10 mouse cellular contexts compared by ENCODE assay signal in the genomic region with DNA sequence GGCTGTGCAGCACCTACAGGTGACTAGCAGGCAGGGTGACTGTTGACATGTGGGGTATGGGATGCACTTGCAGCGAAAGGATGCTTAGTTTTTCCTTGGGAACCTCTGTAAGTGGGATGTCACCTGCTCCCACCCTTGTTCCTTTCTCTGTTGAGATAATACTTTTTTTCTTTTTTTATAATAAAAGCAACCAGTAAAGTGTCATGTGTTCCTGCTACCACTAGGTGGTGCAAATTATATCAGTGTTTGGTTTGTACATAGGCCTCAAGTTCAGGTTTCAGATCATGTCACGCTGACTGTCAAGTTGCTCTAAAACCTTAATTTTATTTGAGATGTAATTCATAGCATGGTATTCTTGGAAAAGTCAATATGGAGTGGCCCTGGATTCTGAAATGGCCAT. TPM values are rescaled to one million over a fixed set of nuclear protein-coding genes. Genes with fewer than 3 reads are reported as not detected.
A peak's percentile ranks its signal among the peaks of the same experiment; 100 is the strongest.
DNase-seq lines count a peak whose midpoint lies in the region; ATAC-seq lines count a peak whose summit lies in the region.
"Had no signal": no experiment of that assay in that cellular context is flagged by ENCODE, and none has a peak within 500 bp of the region (broad histone marks: within the 10 kb centered on the region; RNA-seq: fewer than 3 reads in every experiment).

No protein-coding gene starts in this region.

- no peak for ATAC-seq in cerebellum, adult (ENCODE audit: insufficient number of reproducible peaks, low FRiP score, low TSS enrichment)
- ATAC-seq in liver, embryonic 12.5 days = 0 out of 2 replicates have a peak, but pooled peaks have one; percentile 52
- ATAC-seq in common myeloid progenitor, adult 5-6 weeks (replicated peaks; ENCODE audit: low read depth, poor library complexity, severe bottlenecking) = peak; percentile 88

- H3K9me3 ChIP-seq in liver, embryonic 12.5 days (replicated peaks) = no peaks in the 10 kb centered on the region
- H3K9me3 ChIP-seq: lung, embryonic 15.5 days had no signal

- no peak overlapping the region for H3K27ac ChIP-seq in liver, embryonic 12.5 days
- H3K27ac ChIP-seq: lung, embryonic 15.5 days had no signal

- peaks cover 10% of the 10 kb centered on the region for H3K4me1 ChIP-seq in liver, embryonic 12.5 days
- H3K4me1 ChIP-seq: lung, embryonic 15.5 days had no signal

- H3K9ac ChIP-seq in liver, embryonic 12.5 days = no peak overlapping the region
- H3K9ac ChIP-seq: lung, embryonic 15.5 days had no signal

- no peaks in the 10 kb centered on the region for H3K27me3 ChIP-seq in liver, embryonic 12.5 days (replicated peaks)
- H3K27me3 ChIP-seq: lung, embryonic 15.5 days had no signal

- 46% methylated on average over 2 of the region's 2 CpGs for WGBS in liver, embryonic 12.5 days (ENCODE audit: insufficient replicate concordance)

- no peak overlapping the region for H3K4me2 ChIP-seq in liver, embryonic 12.5 days
- H3K4me2 ChIP-seq: lung, embryonic 15.5 days had no signal

- peak; percentile 16 for DNase-seq in cerebellum, adult 8-10 months
- DNase-seq in liver = no peak
- DNase-seq in lung, postnatal 25 days (ENCODE audit: low spot score) = peak; percentile 30
- no peak for DNase-seq in urinary bladder, adult 2 months (ENCODE audit: low spot score)
- no peak for DNase-seq in thymus, postnatal 36 days

- H3K36me3 ChIP-seq in liver, embryonic 12.5 days = peaks cover 87% of the 10 kb centered on the region

- no peak overlapping the region for H3K4me3 ChIP-seq in liver, embryonic 12.5 days
- H3K4me3 ChIP-seq: erythroblast, embryonic 14.5 days; lung, embryonic 15.5 days had no signal

RNA-seq across cellular contexts. Expression of a gene that starts 10.3 kb away (rescaled TPM):
- polyA plus RNA-seq in liver, embryonic 12.5 days (2016; fragmentation: Nextera tagmentation; extraction: Ambion mirVana) = 0.06 and 0.13 TPM in 2 replicates
- not detected in 2 replicates for total RNA-seq in common myeloid progenitor, adult 5-6 weeks (2017)
- polyA plus RNA-seq in urinary bladder, adult 2 months (2012; rRNA removed) = 0.22 and 0.39 TPM in 2 replicates

RNA-seq across cellular contexts. Expression of a gene that starts 26.3 kb away (rescaled TPM):
- 2.6 and 3.4 TPM in 2 replicates for polyA plus RNA-seq in liver, embryonic 12.5 days (2016; fragmentation: Nextera tagmentation; extraction: Ambion mirVana)
- 5.7 and 6.8 TPM in 2 replicates for total RNA-seq in common myeloid progenitor, adult 5-6 weeks (2017)
- polyA plus RNA-seq in urinary bladder, adult 2 months (2012; rRNA removed) = 27.5 and 29.1 TPM in 2 replicates

RNA-seq across cellular contexts. Expression of a gene that starts 27.9 kb away (rescaled TPM):
- polyA plus RNA-seq in liver, embryonic 12.5 days (2016; fragmentation: Nextera tagmentation; extraction: Ambion mirVana) = 7.0 and 8.0 TPM in 2 replicates
- total RNA-seq in common myeloid progenitor, adult 5-6 weeks (2017) = 20.8 and 22.6 TPM in 2 replicates
- polyA plus RNA-seq in urinary bladder, adult 2 months (2012; rRNA removed) = 8.3 and 9.1 TPM in 2 replicates

RNA-seq across cellular contexts. Expression of a gene that starts 29.6 kb away (rescaled TPM):
- polyA plus RNA-seq in liver, embryonic 12.5 days (2016; fragmentation: Nextera tagmentation; extraction: Ambion mirVana) = 8.6 and 14.1 TPM in 2 replicates
- 0.68 TPM in 1 of 2 replicates, not detected in the other for total RNA-seq in common myeloid progenitor, adult 5-6 weeks (2017)
- not detected in 2 replicates for polyA plus RNA-seq in urinary bladder, adult 2 months (2012; rRNA removed)
- polyA plus RNA-seq: lung, embryonic 15.5 days had no signal

RNA-seq across cellular contexts. Expression of a gene that starts 44.7 kb away (rescaled TPM):
- 1.3 and 1.4 TPM in 2 replicates for polyA plus RNA-seq in liver, embryonic 12.5 days (2016; fragmentation: Nextera tagmentation; extraction: Ambion mirVana)
- total RNA-seq in common myeloid progenitor, adult 5-6 weeks (2017) = 4.7 and 5.0 TPM in 2 replicates
- 6.1 and 7.6 TPM in 2 replicates for polyA plus RNA-seq in urinary bladder, adult 2 months (2012; rRNA removed)

Comparison
In these comparisons a context has a peak if more than half of its experiments do, and no peak if none do; other contexts are left out.
1. DNase-seq: peak in cerebellum, adult 8-10 months (single experiment) and lung, postnatal 25 days (single experiment); none in liver (single experiment), urinary bladder, adult 2 months (single experiment) and thymus, postnatal 36 days (0 of 2).